Mouse (Mus musculus) brown adipose tissue, adult 24 weeks (tissue): ENCODE measurements around the gene Wipf2. TPM values are rescaled to one million over a fixed set of nuclear protein-coding genes. Genes with fewer than 3 reads are reported as not detected.

Source experiments
- H3K27ac ChIP-seq: fragments of 200-500 bp; replicated peaks from 2 replicates; pipeline ENCODE4 v1.5.1; 2012; ENCODE audit warnings: low read depth, mild to moderate bottlenecking, low read length
- H3K4me1 ChIP-seq: fragments of 200-500 bp; 2 replicates; pipeline ENCODE4 v1.6.1; 2012; ENCODE audit warnings: low read length, mixed read lengths; ENCODE audit not compliant: control insufficient read depth, insufficient read depth, insufficient read length
- H3K4me3 ChIP-seq: fragments of 200-500 bp; 2 replicates; pipeline ENCODE4 v1.5.1; 2012; ENCODE audit warnings: low read depth, mild to moderate bottlenecking, low read length, moderate library complexity; ENCODE audit not compliant: insufficient read depth
- polyA plus RNA-seq: library from polyadenylated mRNA; stranded (reverse); fragments of >200 nt; gene quantifications from 2 replicates; pipeline ENCODE4 v1.2.4, GENCODE M21; 2012; ENCODE audit not compliant: missing spikeins, insufficient read depth, insufficient read length

The Wipf2 gene
- polyA plus RNA-seq, 1 experiment, result 5.8 TPM

GRCm38 (mm10) chr11:98872040-98872439 lies 8.6 kb downstream of the Wipf2 start:
- H3K27ac ChIP-seq, result no peak overlapping the region
- no peak overlapping the region for H3K4me3 ChIP-seq
- peaks cover 6% of the 10 kb centered on the region; the same call in 1 of the 2 replicates for H3K4me1 ChIP-seq

GRCm38 (mm10) chr11:98873900-98874299 lies 10.5 kb downstream of the Wipf2 start:
- Histone ChIP-seq H3K4me1 (peaks cover 6% of the 10 kb centered on the region; the same call in 1 of the 2 replicates), H3K27ac (no peak overlapping the region), H3K4me3 (no peak overlapping the region)

GRCm38 (mm10) chr11:98877001-98877400 lies 13.6 kb downstream of the Wipf2 start:
- H3K27ac ChIP-seq, result no peak overlapping the region
- H3K4me3 ChIP-seq, result no peak overlapping the region
- H3K4me1 ChIP-seq, result peaks cover 3% of the 10 kb centered on the region; the same call in 1 of the 2 replicates

GRCm38 (mm10) chr11:98887703-98888102 lies 24.3 kb downstream of the Wipf2 start:
- H3K4me1 ChIP-seq, result no peaks in the 10 kb centered on the region
- H3K4me3 ChIP-seq, result no peak overlapping the region
- H3K27ac ChIP-seq, result no peak overlapping the region

- H3K27ac ChIP-seq, result no peak overlapping the region
- H3K4me1 ChIP-seq, result no peaks in the 10 kb centered on the region
- H3K4me3 ChIP-seq, result no peak overlapping the region
Observed at GRCm38 (mm10) chr11:98889077-98889476, 25.6 kb downstream of the Wipf2 start.

GRCm38 (mm10) chr11:98889977-98890376 lies 26.5 kb downstream of the Wipf2 start:
- Histone ChIP-seq H3K4me1 (no peaks in the 10 kb centered on the region), H3K27ac (no peak overlapping the region), H3K4me3 (no peak overlapping the region)

GRCm38 (mm10) chr11:98892426-98892825 lies 29.0 kb downstream of the Wipf2 start:
- Histone ChIP-seq H3K27ac (no peak overlapping the region), H3K4me1 (no peaks in the 10 kb centered on the region)

GRCm38 (mm10) chr11:98900529-98901125 lies 37.2 kb downstream of the Wipf2 start:
- H3K27ac ChIP-seq, result no peak overlapping the region
- H3K4me3 ChIP-seq, result no peak overlapping the region
- H3K4me1 ChIP-seq, result peaks cover 3% of the 10 kb centered on the region; the same call in 1 of the 2 replicates

More at GRCm38 (mm10) chr11:98892426-98892825, 29.0 kb downstream of the Wipf2 start:
- H3K4me3 ChIP-seq, result no peak overlapping the region

- H3K27ac ChIP-seq, result no peak overlapping the region
- H3K4me1 ChIP-seq, result peaks cover 5% of the 10 kb centered on the region; the same call in 1 of the 2 replicates
- no peak overlapping the region for H3K4me3 ChIP-seq
Observed at GRCm38 (mm10) chr11:98902621-98903245, 39.3 kb downstream of the Wipf2 start.

- Histone ChIP-seq H3K4me1 (peaks cover 5% of the 10 kb centered on the region; the same call in 1 of the 2 replicates), H3K27ac (no peak overlapping the region), H3K4me3 (no peak overlapping the region)
Observed at GRCm38 (mm10) chr11:98904577-98904976, 41.1 kb downstream of the Wipf2 start.

- Histone ChIP-seq H3K4me3 (no peak overlapping the region), H3K27ac (peak overlapping the region; percentile 5), H3K4me1 (peaks cover 5% of the 10 kb centered on the region; the same call in 1 of the 2 replicates)
Observed at GRCm38 (mm10) chr11:98905033-98905432, 41.6 kb downstream of the Wipf2 start.

GRCm38 (mm10) chr11:98905583-98905982 lies 42.1 kb downstream of the Wipf2 start:
- H3K4me3 ChIP-seq, result no peak overlapping the region
- H3K4me1 ChIP-seq, result peaks cover 3% of the 10 kb centered on the region; the same call in 1 of the 2 replicates
- peak overlapping the region; percentile 5; the same call in 1 of the 2 replicates for H3K27ac ChIP-seq

- peaks cover 3% of the 10 kb centered on the region; the same call in 1 of the 2 replicates for H3K4me1 ChIP-seq
- H3K27ac ChIP-seq, result no peak overlapping the region
- peak overlapping the region; percentile 43 for H3K4me3 ChIP-seq
Observed at GRCm38 (mm10) chr11:98907063-98907436, 43.6 kb downstream of the Wipf2 start.

GRCm38 (mm10) chr11:98907437-98908173 lies 44.2 kb downstream of the Wipf2 start, which contains the start of gene Cdc6:
Gene Cdc6, plus strand, starts transcription at chr11:98907801.
- H3K4me3 ChIP-seq, result peak within 1 kb of the TSS; percentile 50
- H3K4me1 ChIP-seq, result peaks cover 3% of the 10 kb centered on the region; the same call in 1 of the 2 replicates
- H3K27ac ChIP-seq, result no peak within 1 kb of the TSS

GRCm38 (mm10) chr11:98909654-98910053 lies 46.2 kb downstream of the Wipf2 start:
- Histone ChIP-seq H3K4me1 (peaks cover 3% of the 10 kb centered on the region; the same call in 1 of the 2 replicates), H3K27ac (no peak overlapping the region), H3K4me3 (no peak overlapping the region)
